Mouse (Mus musculus) liver, embryonic 14.5 days (tissue): ENCODE results near the gene Hyou1. TPM values are rescaled to one million over a fixed set of nuclear protein-coding genes. Genes with fewer than 3 reads are reported as not detected.
A peak's percentile ranks its signal among the peaks of the same experiment; 100 is the strongest.

Source experiments
- ATAC-seq: fragments of 200-750 bp; cut with Nextera tagmentation; 2 replicates; pipeline ENCODE4 v1.8.0; 2017; ENCODE audit warnings: moderate number of reproducible peaks, mild to moderate bottlenecking, moderate library complexity; ENCODE audit not compliant: insufficient read depth
- DNase-seq, 3 experiments: peaks; one replicate each; pipeline ENCODE4 v3.0.0-alpha.2; 2012 to 2013; ENCODE audit warnings: low read depth in 3 of 3, low spot score in 3 of 3
- H3K27ac ChIP-seq: fragments of 300-500 bp; sonication (generic); 2 replicates; pipeline ENCODE4 v1.5.1; 2014; ENCODE audit warnings: moderate library complexity, mild to moderate bottlenecking, control low read depth, inconsistent platforms
- H3K27me3 ChIP-seq: fragments of 300-500 bp; sonication (generic); 2 replicates; pipeline ENCODE4 v1.6.1; 2014; ENCODE audit warnings: mild to moderate bottlenecking, low read length, moderate library complexity; ENCODE audit not compliant: control insufficient read depth, insufficient read depth
- H3K36me3 ChIP-seq: fragments of 300-500 bp; sonication (generic); replicated peaks from 2 replicates; pipeline ENCODE4 v1.6.1; 2014; ENCODE audit warnings: low read depth; ENCODE audit not compliant: control insufficient read depth, insufficient read depth
- H3K4me1 ChIP-seq, 2 experiments: fragments of 200-500 bp in 1 of 2; fragments of 300-500 bp in 1 of 2; sonication (generic) in 1 of 2; replicated peaks; 2 replicates each; pipeline ENCODE4 v1.6.1; 2012 to 2014; ENCODE audit warnings: antibody characterized with exemption in 1 of 2, inconsistent platforms in 1 of 2, low read length in 1 of 2; ENCODE audit not compliant: control insufficient read depth in 2 of 2, insufficient read depth in 2 of 2
- H3K4me2 ChIP-seq: fragments of 300-500 bp; sonication (generic); 2 replicates; pipeline ENCODE4 v1.6.1; 2014; ENCODE audit warnings: low read depth, mild to moderate bottlenecking, control low read depth, moderate library complexity
- H3K4me3 ChIP-seq, 2 experiments: fragments of 200-500 bp in 1 of 2; fragments of 300-500 bp in 1 of 2; sonication (generic) in 1 of 2; 2 replicates each; pipeline ENCODE4 v1.5.1; 2012 to 2014; ENCODE audit warnings: low read depth in 2 of 2, low read length in 2 of 2, mild to moderate bottlenecking in 2 of 2, control low read depth in 1 of 2, inconsistent platforms in 1 of 2, moderate library complexity in 1 of 2; ENCODE audit not compliant: insufficient read depth in 1 of 2
- H3K9ac ChIP-seq: fragments of 300-500 bp; sonication (generic); replicated peaks from 2 replicates; pipeline ENCODE4 v1.6.1; 2014; ENCODE audit warnings: mild to moderate bottlenecking, control low read depth, moderate library complexity
- H3K9me3 ChIP-seq: fragments of 300-500 bp; sonication (generic); 2 replicates; pipeline ENCODE4 v1.6.1; 2016; ENCODE audit warnings: low read length, mixed read lengths; ENCODE audit not compliant: control insufficient read depth
- CTCF ChIP-seq: IDR thresholded peaks from 2 replicates; pipeline ENCODE4 v1.5.1; 2016; ENCODE audit warnings: antibody characterized with exemption, low read depth, control low read depth
- EP300 ChIP-seq: IDR thresholded peaks from 2 replicates; pipeline ENCODE4 v1.6.1; 2016; ENCODE audit warnings: antibody characterized with exemption, low read depth
- WGBS: fragments of 180-500 bp; shearing (Covaris S2); extraction: QIAGEN DNeasy Blood & Tissue Kit; methylation state at CpG from one replicate; pipeline ENCODE4 v1.1.7; 2014; ENCODE audit not compliant: insufficient replicate concordance; 5-methylcytosine and 5-hydroxymethylcytosine counted together
- polyA plus RNA-seq, 2 experiments: library from polyadenylated mRNA; depleted of rRNA in 1 of 2; stranded (reverse) in 1 of 2; unstranded in 1 of 2; fragments of >200 nt; fragmentation: Nextera tagmentation in 1 of 2; extraction: Ambion mirVana in 1 of 2; gene quantifications; 2 replicates each; pipeline versions ENCODE4 v1.2.1 to v1.2.3; 2012 to 2014

The Hyou1 gene
- polyA plus RNA-seq, 2 experiments = 12.5 to 16.5 TPM

DNA sequence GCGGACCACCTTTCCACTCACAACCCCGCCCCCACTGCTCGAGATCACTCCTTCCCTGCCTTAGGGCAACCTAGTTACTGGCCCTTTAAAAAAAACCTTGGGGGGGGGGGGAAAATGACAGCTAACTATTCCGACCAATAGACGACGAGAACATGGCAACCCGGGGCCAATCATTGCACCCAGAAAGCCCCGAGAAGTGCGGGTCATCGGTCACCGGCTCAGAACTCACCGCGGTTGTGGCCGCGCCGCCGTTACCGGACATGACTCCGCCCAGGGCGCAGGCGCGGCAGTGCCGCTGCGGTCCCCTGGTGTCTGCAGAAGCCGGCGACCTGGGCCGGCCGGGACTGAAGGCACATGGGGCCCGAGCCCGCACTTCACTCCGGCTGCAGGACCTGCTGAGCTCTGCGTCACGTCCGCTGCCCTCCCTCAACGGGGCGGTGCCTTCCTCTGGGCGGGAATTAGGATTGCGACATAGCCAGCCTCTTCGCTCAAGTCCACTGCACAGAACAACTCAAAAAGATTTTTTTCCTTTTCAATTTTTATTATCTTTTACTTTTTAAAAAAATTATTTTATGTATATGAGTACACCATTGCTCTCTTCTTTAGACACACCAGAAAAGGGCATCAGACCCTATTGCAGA, 35.4 kb upstream of the Hyou1 start, which contains the start of gene Hmbs:
Gene Hmbs (minus strand): TSS at position 448 of the 641 bp plus-strand sequence.
- WGBS = under 1% methylated on average over 39 of the region's 39 CpGs
- Histone ChIP-seq H3K27me3 (no peaks in the 10 kb centered on the region), H3K36me3 (peaks cover 48% of the 10 kb centered on the region), H3K4me1 (peaks cover 12 to 16% of the 10 kb centered on the region in 2 experiments), H3K4me2 (peak within 1 kb of the TSS; percentile 98), H3K9me3 (no peaks in the 10 kb centered on the region), H3K27ac (peak within 1 kb of the TSS; percentile 100), H3K9ac (peak within 1 kb of the TSS; percentile 96), H3K4me3 (peak within 1 kb of the TSS; percentile 95 to 98)
- TF ChIP-seq CTCF (no peak), EP300 (no peak)
- DNase-seq (peak; percentile 85 to 91 (median 89)), ATAC-seq (peak; percentile 82)

DNA sequence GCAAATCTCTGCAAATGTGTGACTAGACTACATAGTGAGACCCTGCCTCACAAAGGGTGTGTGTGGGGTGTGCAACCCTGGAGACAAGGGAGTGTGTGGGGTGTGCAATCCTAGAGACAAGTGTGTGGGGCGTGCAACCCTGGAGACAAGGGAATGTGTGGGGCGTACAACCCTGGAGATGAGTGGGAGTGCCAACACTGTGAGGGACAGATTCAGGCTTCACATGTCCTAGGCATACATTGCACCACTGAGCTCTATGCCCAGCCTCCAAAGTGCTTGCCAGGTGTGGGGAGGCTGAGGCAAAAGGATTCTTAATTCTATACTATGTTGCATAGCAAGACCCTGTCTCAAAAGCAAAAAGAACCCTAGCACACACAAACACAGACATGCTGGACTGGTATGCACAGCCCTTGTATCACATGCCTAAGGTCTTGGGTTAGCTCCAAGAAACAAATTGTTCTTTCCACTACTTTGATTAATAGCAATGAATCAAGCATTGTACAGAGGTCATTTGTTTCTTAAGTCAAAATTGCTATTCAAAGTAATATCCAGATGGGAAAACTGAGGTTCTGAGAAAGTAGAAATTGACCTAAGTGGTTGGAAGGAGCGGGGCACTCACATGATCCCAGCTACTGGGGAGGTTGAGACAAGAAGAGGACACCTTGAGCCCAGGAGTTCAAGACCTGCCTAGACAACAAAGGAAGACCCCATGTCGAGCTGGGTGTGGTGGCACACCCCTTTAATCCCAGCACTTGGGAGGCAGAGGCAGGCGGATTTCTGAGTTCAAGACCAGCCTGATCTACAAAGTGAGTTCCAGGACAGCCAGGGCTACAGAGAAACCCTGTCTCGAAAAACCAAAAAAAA, 33.5 kb upstream of the Hyou1 start:
- DNase-seq (no peak), ATAC-seq (no peak)
- Histone ChIP-seq H3K4me3 (no peak overlapping the region), H3K27me3 (no peaks in the 10 kb centered on the region), H3K4me1 (peaks cover 12 to 14% of the 10 kb centered on the region in 2 experiments), H3K27ac (peak overlapping the region; percentile 100; the same call in 1 of the 2 replicates), H3K36me3 (peaks cover 42% of the 10 kb centered on the region), H3K9me3 (no peaks in the 10 kb centered on the region), H3K9ac (no peak overlapping the region), H3K4me2 (no peak overlapping the region)
- TF ChIP-seq EP300 (no peak), CTCF (no peak)
- WGBS = 75% methylated on average over 6 of the region's 6 CpGs

- Histone ChIP-seq H3K9ac (no peak overlapping the region), H3K4me3 (no peak overlapping the region), H3K9me3 (no peaks in the 10 kb centered on the region), H3K4me2 (no peak overlapping the region), H3K4me1 (peaks cover 12 to 14% of the 10 kb centered on the region in 2 experiments), H3K27ac (no peak overlapping the region), H3K36me3 (peaks cover 31% of the 10 kb centered on the region), H3K27me3 (no peaks in the 10 kb centered on the region)
- no peak for ATAC-seq
- no peak for DNase-seq
- WGBS = 88% methylated on average over 9 of the region's 9 CpGs
- TF ChIP-seq EP300 = no peak
- no peak for TF ChIP-seq CTCF
Measured at GRCm38 (mm10) chr9:44347166-44347565, 32.1 kb upstream of the Hyou1 start.

- 77% methylated on average over 4 of the region's 4 CpGs for WGBS
- no peaks in the 10 kb centered on the region for H3K27me3 ChIP-seq
- no peaks in the 10 kb centered on the region for H3K9me3 ChIP-seq
- H3K4me3 ChIP-seq = no peak overlapping the region
- ATAC-seq (no peak), DNase-seq (no peak)
- H3K9ac ChIP-seq = no peak overlapping the region
- H3K4me2 ChIP-seq = no peak overlapping the region
- TF ChIP-seq EP300 (no peak), CTCF (no peak)
- H3K4me1 ChIP-seq = peaks cover 10% of the 10 kb centered on the region in 2 experiments
- no peak overlapping the region for H3K27ac ChIP-seq
- H3K36me3 ChIP-seq = peaks cover 36% of the 10 kb centered on the region
Measured at GRCm38 (mm10) chr9:44347621-44348020, 31.7 kb upstream of the Hyou1 start.

GRCm38 (mm10) chr9:44348546-44348945, 30.7 kb upstream of the Hyou1 start:
- Histone ChIP-seq H3K36me3 (peaks cover 40% of the 10 kb centered on the region), H3K4me2 (no peak overlapping the region), H3K27ac (no peak overlapping the region), H3K4me3 (no peak overlapping the region), H3K9me3 (no peaks in the 10 kb centered on the region), H3K9ac (no peak overlapping the region), H3K4me1 (peaks cover 5 to 6% of the 10 kb centered on the region in 2 experiments), H3K27me3 (no peaks in the 10 kb centered on the region)
- ATAC-seq (no peak), DNase-seq (no peak)
- no peak for TF ChIP-seq EP300
- peak; percentile 66 for TF ChIP-seq CTCF
- WGBS = 88% methylated on average over 4 of the region's 4 CpGs
